Mouse (Mus musculus) liver, embryonic 18 days (tissue): ENCODE measurements around the gene Nom1. TPM values are rescaled to one million over a fixed set of nuclear protein-coding genes. Genes with fewer than 3 reads are reported as not detected.

Source experiments
- polyA plus RNA-seq: library from polyadenylated mRNA; depleted of rRNA; stranded (reverse); fragments of >200 nt; gene quantifications from 2 replicates; pipeline ENCODE4 v1.2.3, GENCODE M21; 2012; rRNA removed

The Nom1 gene
- polyA plus RNA-seq, result 7.9 and 8.4 TPM in 2 replicates

DNA sequence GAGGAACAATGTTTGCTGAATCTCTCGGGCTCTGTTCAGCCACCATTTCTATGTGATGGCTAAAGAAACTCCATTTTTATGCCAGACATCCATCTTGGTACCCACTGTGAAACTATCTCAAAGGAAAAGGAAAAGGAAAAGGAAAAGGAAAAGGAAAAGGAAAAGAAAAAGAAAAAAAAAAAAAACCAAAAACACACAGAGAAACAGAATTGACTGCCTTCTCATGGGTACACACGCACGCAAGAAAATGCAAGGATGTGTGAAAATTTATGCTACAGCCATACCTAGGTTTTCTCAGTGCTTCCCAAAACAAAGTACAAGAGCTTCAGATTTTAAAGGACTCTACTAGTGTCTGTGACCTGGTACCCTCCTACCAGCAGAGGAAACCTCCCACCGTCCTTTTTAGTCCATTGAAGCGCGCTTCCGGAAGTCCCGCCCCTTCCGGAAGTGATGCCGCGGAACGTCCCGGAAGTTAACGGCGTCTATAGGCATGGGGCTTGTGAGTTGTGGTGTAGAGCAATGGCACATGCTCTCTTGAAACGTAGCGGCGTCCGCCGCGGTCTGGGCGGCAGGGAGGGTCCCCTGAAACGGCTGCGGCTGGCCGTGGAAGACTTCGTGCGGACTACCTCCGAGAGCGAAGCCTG, at the start of gene Nom1:
TSS of gene Nom1 (plus strand) at position 437 of the 644 bp plus-strand sequence.

GRCm38 (mm10) chr5:29478208-29479197, 44.0 kb downstream of the Nom1 start, which contains the start of gene Mnx1:
TSS of gene Mnx1 (minus strand) at chr5:29478470.

Other genes with a start within 250 kb of the Nom1 start
- gene Rnf32, start 238.7 kb upstream of the Nom1 start, polyA plus RNA-seq, result 0.06 and 0.17 TPM in 2 replicates
- 1.3 and 1.4 TPM in 2 replicates for gene Lmbr1, start 56.3 kb upstream of the Nom1 start, polyA plus RNA-seq
- gene Mnx1, start 43.8 kb downstream of the Nom1 start, polyA plus RNA-seq, result not detected in 2 replicates
- gene Ube3c, start 134.6 kb downstream of the Nom1 start, polyA plus RNA-seq, result 6.7 and 6.9 TPM in 2 replicates